Mouse (Mus musculus) embryo, embryonic 10 days (tissue): ENCODE measurements around the gene Tmem191c.

ENCODE experiments used
- DNase-seq: peaks from one replicate; pipeline ENCODE4 v3.0.0-alpha.2; 2015; ENCODE audit warnings: low spot score

Gene Tmem191c

GRCm38 (mm10) chr16:17329848-17330570 lies 54.1 kb downstream of the Tmem191c start:
- DNase-seq = no peak

GRCm38 (mm10) chr16:17331116-17331515 lies 55.2 kb downstream of the Tmem191c start, which contains the start of gene Serpind1:
Serpind1 (plus strand) TSS chr16:17331371.
- no peak for DNase-seq

- DNase-seq = no peak
These were observed 56.0 kb downstream of the Tmem191c start for GRCm38 (mm10) chr16:17331855-17332254.
